Mouse (Mus musculus) MEL (cell line): ENCODE measurements at regions not wholly inside any gene's neighbourhood (a gene's known extent, or its start where the extent isn't known, plus 50 kb on each side); places are given as distances from the start of the nearest gene placed in this dataset.

Experiments used
- DNase-seq: peaks from one replicate; pipeline ENCODE4 v3.0.0; 2011; ENCODE audit warnings: low read depth, low spot score
- H3K27ac ChIP-seq: 2 replicates; pipeline ENCODE4 v1.5.1; 2012; ENCODE audit warnings: low read depth, mild to moderate bottlenecking, control low read depth, low read length, moderate library complexity; ENCODE audit not compliant: control insufficient read depth
- H3K27me3 ChIP-seq, 2 experiments: fragments of 150-350 bp in 1 of 2; sonication (generic) in 1 of 2; 2 replicates each; pipeline ENCODE4 v1.6.1; 2012; ENCODE audit warnings: low read length in 2 of 2, mild to moderate bottlenecking in 2 of 2, improper control_type of control experiment in 1 of 2, moderate library complexity in 1 of 2; ENCODE audit not compliant: insufficient read depth in 2 of 2, control insufficient read depth in 1 of 2
- H3K36me3 ChIP-seq, 2 experiments: 2 replicates each; pipeline ENCODE4 v1.6.1; 2012 to 2014; ENCODE audit warnings: low read length in 2 of 2, improper control_type of control experiment in 1 of 2, inconsistent platforms in 1 of 2, mild to moderate bottlenecking in 1 of 2; ENCODE audit not compliant: insufficient read depth in 2 of 2, control insufficient read depth in 1 of 2
- H3K4me1 ChIP-seq, 2 experiments: fragments of 150-350 bp in 1 of 2; sonication (generic) in 1 of 2; 2 replicates each; pipeline ENCODE4 v1.6.1; 2012; ENCODE audit warnings: low read length in 2 of 2, improper control_type of control experiment in 1 of 2, mild to moderate bottlenecking in 1 of 2; ENCODE audit not compliant: insufficient read depth in 2 of 2, control insufficient read depth in 1 of 2
- H3K4me3 ChIP-seq, 2 experiments: fragments of 150-350 bp in 1 of 2; sonication (generic) in 1 of 2; 2 replicates each; pipeline ENCODE4 v1.5.1; 2012; ENCODE audit warnings: low read depth in 2 of 2, low read length in 2 of 2, mild to moderate bottlenecking in 2 of 2, moderate library complexity in 2 of 2, control low read depth in 1 of 2, improper control_type of control experiment in 1 of 2; ENCODE audit not compliant: control insufficient read depth in 1 of 2, insufficient read depth in 1 of 2
- H3K79me2 ChIP-seq: 2 replicates; pipeline ENCODE4 v1.6.1; 2012; ENCODE audit warnings: mild to moderate bottlenecking, low read length, moderate library complexity; ENCODE audit not compliant: control insufficient read depth, poor library complexity, insufficient read depth
- H3K9ac ChIP-seq: 2 replicates; pipeline ENCODE4 v1.6.1; 2012; ENCODE audit warnings: low read depth, mild to moderate bottlenecking, control low read depth, low read length, moderate library complexity; ENCODE audit not compliant: control insufficient read depth, poor library complexity, severe bottlenecking
- H3K9me3 ChIP-seq: fragments of 150-350 bp; sonication (generic); replicated peaks from 2 replicates; pipeline ENCODE4 v1.6.1; 2012; ENCODE audit warnings: mild to moderate bottlenecking, low read length, improper control_type of control experiment, moderate library complexity; ENCODE audit not compliant: insufficient read depth
- CTCF ChIP-seq, 3 experiments: IDR thresholded peaks in 2 of 3; conservative IDR thresholded peaks in 1 of 3; 2 replicates each; pipeline ENCODE4 v1.5.1; 2011 to 2012; ENCODE audit warnings: low read length in 3 of 3, low read depth in 2 of 3, mild to moderate bottlenecking in 2 of 3, improper control_type of control experiment in 1 of 3, inconsistent platforms in 1 of 3, mixed read lengths in 1 of 3, moderate library complexity in 1 of 3; ENCODE audit not compliant: control insufficient read depth in 1 of 3, insufficient read depth in 1 of 3, poor library complexity in 1 of 3, severe bottlenecking in 1 of 3
- EP300 ChIP-seq, 2 experiments: IDR thresholded peaks; 2 replicates each; pipeline ENCODE4 v1.6.1; 2011; ENCODE audit warnings: improper control_type of control experiment in 2 of 2, low read length in 2 of 2, low read depth in 1 of 2, mild to moderate bottlenecking in 1 of 2
- HCFC1 ChIP-seq: IDR thresholded peaks from 2 replicates; pipeline ENCODE4 v1.6.1; 2012; ENCODE audit warnings: low read depth, mild to moderate bottlenecking, inconsistent platforms, low read length, improper control_type of control experiment, moderate library complexity
- JUND ChIP-seq: IDR thresholded peaks from 2 replicates; pipeline ENCODE4 v1.6.1; 2011; ENCODE audit warnings: low read depth, mild to moderate bottlenecking, improper control_type of control experiment, low read length
- MEF2A ChIP-seq: IDR thresholded peaks from 2 replicates; pipeline ENCODE4 v1.6.1; 2014; ENCODE audit warnings: low read depth, mild to moderate bottlenecking, inconsistent platforms, low read length, improper control_type of control experiment; ENCODE audit not compliant: poor library complexity, insufficient replicate concordance, severe bottlenecking; ENCODE audit errors: extremely low read depth
- POLR2AphosphoS2 ChIP-seq: IDR thresholded peaks from 2 replicates; pipeline ENCODE4 v1.6.1; 2011; ENCODE audit warnings: low read length, improper control_type of control experiment
- RCOR1 ChIP-seq: IDR thresholded peaks from 2 replicates; pipeline ENCODE4 v1.6.1; 2012; ENCODE audit warnings: low read depth, mild to moderate bottlenecking, inconsistent platforms, low read length, improper control_type of control experiment
- SIN3A ChIP-seq: IDR thresholded peaks from 2 replicates; pipeline ENCODE4 v1.6.1; 2012; ENCODE audit warnings: low read length, improper control_type of control experiment, inconsistent platforms
- SMC3 ChIP-seq: IDR thresholded peaks from 2 replicates; pipeline ENCODE4 v1.6.1; 2011; ENCODE audit warnings: low read depth, low read length, improper control_type of control experiment
- TBP ChIP-seq: IDR thresholded peaks from 2 replicates; pipeline ENCODE4 v1.8.0; 2011; ENCODE audit warnings: low read depth, low read length, improper control_type of control experiment
- TCF12 ChIP-seq: IDR thresholded peaks from 2 replicates; pipeline ENCODE4 v1.6.1; 2014; ENCODE audit warnings: low read depth, mild to moderate bottlenecking, inconsistent platforms, low read length, improper control_type of control experiment, moderate library complexity
- ZMIZ1 ChIP-seq: IDR thresholded peaks from 2 replicates; pipeline ENCODE4 v1.6.1; 2012; ENCODE audit warnings: low read depth, mild to moderate bottlenecking, inconsistent platforms, low read length, improper control_type of control experiment, moderate library complexity

DNA sequence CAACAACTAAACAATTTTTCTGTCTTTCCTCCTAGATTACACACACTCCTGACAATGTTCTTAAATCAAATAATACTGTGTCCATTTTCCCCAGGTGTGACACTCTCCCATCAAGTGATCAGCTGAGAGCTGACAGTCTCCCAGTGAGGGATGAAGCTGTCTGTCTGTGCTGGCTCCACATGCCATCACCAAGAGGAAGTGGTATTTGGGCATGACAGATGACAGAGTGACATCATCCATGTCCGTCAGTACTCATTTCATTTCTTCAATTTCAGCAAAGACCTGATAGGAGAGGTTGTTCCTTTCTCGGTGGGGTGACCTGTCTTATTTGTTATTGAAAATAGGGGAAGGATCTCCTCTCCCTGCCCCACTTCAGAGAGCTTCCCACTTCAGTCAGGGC lies 206.5 kb upstream of the Nr4a3 start:
- Histone ChIP-seq H3K4me1 (no peaks in the 10 kb centered on the region), H3K36me3 (no peaks in the 10 kb centered on the region), H3K27ac (no peak overlapping the region), H3K4me3 (no peak overlapping the region), H3K79me2 (no peaks in the 10 kb centered on the region), H3K9ac (no peak overlapping the region), H3K9me3 (no peaks in the 10 kb centered on the region), H3K27me3 (no peaks in the 10 kb centered on the region)
- TF ChIP-seq TCF12 (no peak), SMC3 (no peak), EP300 (IDR thresholded peaks at IDR 0.05; ENCODE audit: low read depth in 1 of 2, low read length in 2 of 2) (no peak)
- DNase-seq: no peak

- Histone ChIP-seq H3K27ac (no peak overlapping the region), H3K9me3 (no peaks in the 10 kb centered on the region), H3K9ac (no peak overlapping the region), H3K4me3 (no peak overlapping the region), H3K36me3 (no peaks in the 10 kb centered on the region), H3K27me3 (no peaks in the 10 kb centered on the region), H3K4me1 (no peaks in the 10 kb centered on the region)
- TF ChIP-seq SIN3A: no peak
- TF ChIP-seq, all 39 proteins: peak for 0
- H3K79me2 ChIP-seq: no peaks in the 10 kb centered on the region
- DNase-seq: no peak
Measured at GRCm38 (mm10) chr4:47842128-47842656, 202.8 kb upstream of the Nr4a3 start.

DNA sequence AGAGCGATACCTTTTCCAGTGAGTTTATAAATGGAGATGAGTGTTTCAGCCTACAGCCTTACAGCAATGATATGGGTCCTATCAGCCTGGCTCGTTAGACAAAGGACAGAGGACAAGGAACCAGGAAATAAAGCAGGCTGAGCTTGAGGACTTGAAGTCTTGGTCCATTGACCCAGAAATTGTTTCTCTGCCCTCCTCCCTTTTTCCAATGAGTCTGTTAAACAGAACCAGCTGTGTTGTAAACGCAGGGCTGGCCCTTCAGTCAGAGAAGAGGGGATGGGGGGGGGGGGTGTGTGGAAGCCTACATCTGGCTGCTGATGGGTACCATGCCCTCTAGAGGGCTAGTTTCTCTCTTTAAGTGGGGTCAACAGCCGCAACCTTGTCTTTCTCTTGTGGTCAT lies 199.7 kb upstream of the Nr4a3 start:
- TF ChIP-seq HCFC1: no peak
- no peak for TF ChIP-seq SMC3
- no peak for TF ChIP-seq CTCF (IDR thresholded peaks at IDR 0.05 in 2 of 3, conservative IDR thresholded peaks at IDR 0.05 in 1 of 3; ENCODE audit: control insufficient read depth in 1 of 3, insufficient read depth in 1 of 3, low read depth in 2 of 3, low read length in 3 of 3, poor library complexity in 1 of 3, severe bottlenecking in 1 of 3)
- TF ChIP-seq RCOR1: no peak
- no peak for TF ChIP-seq POLR2AphosphoS2
- no peak for TF ChIP-seq ZMIZ1
- TF ChIP-seq MEF2A: no peak
- TF ChIP-seq JUND: no peak
- TF ChIP-seq TBP: no peak
- H3K9ac ChIP-seq: no peak overlapping the region
- H3K27ac ChIP-seq: no peak overlapping the region
- no peaks in the 10 kb centered on the region for H3K36me3 ChIP-seq
- H3K27me3 ChIP-seq: no peaks in the 10 kb centered on the region; a peak in 1 of 4 replicates
- DNase-seq: no peak
- no peaks in the 10 kb centered on the region for H3K9me3 ChIP-seq
- H3K4me3 ChIP-seq: no peak overlapping the region
- no peaks in the 10 kb centered on the region for H3K79me2 ChIP-seq
- no peaks in the 10 kb centered on the region for H3K4me1 ChIP-seq
